Mouse (Mus musculus): Measurements from ENCODE around the gene 2210407C18Rik.

The 2210407C18Rik gene

GRCm38 (mm10) chr11:58615975-58616374 is at the start of gene 2210407C18Rik:
Gene 2210407C18Rik, minus strand, starts transcription at chr11:58616075.
- DNase-seq (ENCODE audit: low read depth, low spot score), result no peak

- DNase-seq (ENCODE audit: low read depth, low spot score), result no peak
Measured at GRCm38 (mm10) chr11:58658596-58658995, 42.7 kb upstream of the 2210407C18Rik start, which contains the start of gene Olfr322. Gene Olfr322, plus strand, starts transcription at chr11:58658782.

- no peak for DNase-seq (ENCODE audit: low read depth, low spot score)
Measured at GRCm38 (mm10) chr11:58655151-58655550, 39.3 kb upstream of the 2210407C18Rik start.

GRCm38 (mm10) chr11:58643350-58643749 is 27.5 kb upstream of the 2210407C18Rik start:
- DNase-seq (ENCODE audit: low read depth, low spot score), result peak; percentile 64

DNA sequence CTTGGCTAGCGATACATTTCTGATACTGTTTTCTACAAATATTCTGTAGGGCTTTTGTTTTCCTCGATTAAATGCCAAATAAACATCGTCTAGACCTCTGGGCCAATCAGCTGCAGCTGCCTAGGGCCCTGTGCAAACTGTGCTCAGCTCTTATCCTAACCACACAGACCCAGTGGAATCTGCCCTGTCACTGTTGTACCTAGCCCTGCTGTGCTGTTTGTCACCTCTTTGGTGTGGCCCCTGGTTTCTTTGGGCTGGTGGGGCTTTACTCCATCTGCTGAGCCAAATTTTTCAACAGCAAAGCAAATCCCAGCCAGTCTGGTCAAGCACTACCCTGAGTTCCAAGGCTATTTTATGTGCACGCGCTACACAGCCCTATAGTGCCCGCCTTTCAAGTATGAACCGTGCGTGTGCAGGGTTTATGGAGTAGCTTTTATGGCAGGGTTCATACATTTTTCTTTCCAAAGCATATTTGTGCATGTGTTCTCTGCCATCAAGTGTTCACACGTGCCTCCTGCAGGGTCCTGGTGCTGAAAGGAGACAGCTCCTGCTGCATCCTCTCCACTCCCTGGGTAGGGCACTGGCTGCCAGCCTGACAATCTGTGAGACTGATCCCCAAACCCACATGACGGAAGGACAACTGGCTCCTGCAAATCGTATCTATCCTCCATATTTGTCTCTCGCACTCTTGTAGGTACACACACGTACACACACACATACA is 25.9 kb upstream of the 2210407C18Rik start:
- no peak for DNase-seq (ENCODE audit: low read depth, low spot score)

- no peak for DNase-seq (ENCODE audit: low read depth, low spot score)
Measured at GRCm38 (mm10) chr11:58641057-58641456, 25.2 kb upstream of the 2210407C18Rik start.

- no peak for DNase-seq (ENCODE audit: low read depth, low spot score)
Measured at GRCm38 (mm10) chr11:58640272-58640867, 24.5 kb upstream of the 2210407C18Rik start, which contains the start of gene Trim58. Gene Trim58, plus strand, starts transcription at chr11:58640465.

DNA sequence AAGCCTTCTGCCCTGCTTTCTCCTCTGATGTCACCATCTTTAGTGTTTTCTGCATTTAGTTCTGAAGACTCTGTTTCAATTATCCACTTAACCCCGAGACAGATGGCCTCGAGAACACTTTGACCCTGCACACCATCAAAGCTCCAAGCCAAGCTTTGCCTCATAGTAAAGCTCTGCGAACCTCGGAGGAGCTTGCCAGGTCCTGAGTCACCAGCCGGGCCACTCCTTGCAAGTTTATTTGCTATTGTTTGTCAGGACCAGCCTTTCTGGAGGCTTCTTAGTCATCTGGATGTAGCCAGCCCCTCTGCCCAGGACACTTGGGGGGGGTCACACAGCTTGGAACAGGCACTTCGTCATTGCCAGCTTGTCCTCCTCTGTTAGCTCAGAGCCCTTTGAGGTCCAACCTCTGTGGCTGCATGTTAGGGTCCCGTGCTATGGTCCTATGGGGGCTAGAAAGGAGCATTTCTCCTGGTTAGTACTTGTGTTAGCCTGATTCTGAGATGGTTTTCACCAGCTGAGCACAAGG is 22.4 kb upstream of the 2210407C18Rik start:
- no peak for DNase-seq (ENCODE audit: low read depth, low spot score)

DNA sequence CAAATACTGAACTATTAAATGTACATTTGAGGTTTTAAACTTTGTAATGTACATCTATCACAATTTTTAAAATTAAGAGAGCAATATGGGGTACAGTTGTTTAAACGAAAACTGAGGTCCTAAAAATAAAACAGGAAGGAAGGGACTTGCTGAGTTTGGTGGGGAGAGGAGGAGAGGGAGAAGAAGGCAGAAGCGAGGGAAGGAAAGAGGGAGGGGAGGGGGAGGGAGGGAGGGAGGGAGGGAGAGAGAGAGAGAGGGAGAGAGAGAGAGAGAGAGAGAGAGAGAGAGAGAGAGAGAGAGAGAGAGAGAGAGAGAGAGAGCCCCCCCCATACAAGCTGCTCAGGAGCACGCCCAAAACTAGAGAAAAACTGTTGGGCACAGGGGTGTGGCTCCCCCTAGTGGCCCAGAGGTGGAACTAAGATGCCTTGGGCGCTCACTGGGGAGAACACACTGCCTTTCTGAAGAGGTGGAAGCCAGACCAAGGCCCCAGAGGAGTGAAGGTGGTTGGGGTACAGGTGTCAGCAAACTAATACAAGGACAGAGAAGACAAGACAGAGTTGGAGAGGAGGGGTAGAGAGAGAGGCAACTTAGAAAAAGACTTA is 20.6 kb upstream of the 2210407C18Rik start:
- peak; percentile 58 for DNase-seq (ENCODE audit: low read depth, low spot score)

DNA sequence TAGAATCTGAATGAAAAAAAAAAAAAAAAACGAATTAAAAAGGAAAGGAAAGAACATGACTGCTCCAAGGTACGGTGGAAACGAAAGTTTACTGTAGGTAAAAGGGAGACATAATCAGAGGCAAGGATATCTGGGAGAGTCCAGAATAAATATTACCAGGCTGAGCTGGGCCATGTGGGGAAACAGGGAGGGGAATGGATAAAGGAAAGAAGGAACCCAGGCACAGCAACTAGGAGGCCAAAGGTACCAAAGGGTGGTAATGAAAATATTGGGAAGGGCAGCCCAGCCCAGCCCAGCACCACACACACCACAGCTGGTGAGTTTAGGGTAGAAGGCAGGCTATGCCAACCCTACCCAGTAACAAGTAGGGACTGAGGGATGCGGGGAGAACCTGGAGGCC is 19.0 kb upstream of the 2210407C18Rik start:
- DNase-seq (ENCODE audit: low read depth, low spot score), result no peak

DNA sequence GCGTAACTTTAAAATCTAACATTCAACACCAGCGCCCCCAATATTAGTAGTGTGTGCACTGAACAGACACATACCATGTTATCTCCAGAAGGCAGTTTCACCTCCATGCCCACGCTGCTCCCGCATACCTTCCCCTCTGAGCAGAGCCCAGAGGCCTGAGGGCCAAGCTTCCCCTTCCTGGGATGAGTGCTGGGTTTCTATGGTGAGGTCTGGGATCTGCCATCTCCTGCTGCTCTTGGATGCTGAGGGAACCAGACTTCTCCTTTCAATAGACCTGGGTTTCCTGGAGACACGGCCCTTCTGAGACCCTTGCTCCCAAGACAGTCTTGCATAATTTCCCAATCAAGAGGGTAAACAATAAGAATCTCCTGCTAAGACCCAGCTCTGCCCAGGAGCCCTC is 14.5 kb upstream of the 2210407C18Rik start, which contains the start of gene Olfr323:
Gene Olfr323 (minus strand): TSS at position 101 of the 400 bp plus-strand sequence.
- DNase-seq (ENCODE audit: low read depth, low spot score), result no peak

- peak; percentile 27 for DNase-seq (ENCODE audit: low read depth, low spot score)
Measured at GRCm38 (mm10) chr11:58626146-58626545, 10.3 kb upstream of the 2210407C18Rik start.

DNA sequence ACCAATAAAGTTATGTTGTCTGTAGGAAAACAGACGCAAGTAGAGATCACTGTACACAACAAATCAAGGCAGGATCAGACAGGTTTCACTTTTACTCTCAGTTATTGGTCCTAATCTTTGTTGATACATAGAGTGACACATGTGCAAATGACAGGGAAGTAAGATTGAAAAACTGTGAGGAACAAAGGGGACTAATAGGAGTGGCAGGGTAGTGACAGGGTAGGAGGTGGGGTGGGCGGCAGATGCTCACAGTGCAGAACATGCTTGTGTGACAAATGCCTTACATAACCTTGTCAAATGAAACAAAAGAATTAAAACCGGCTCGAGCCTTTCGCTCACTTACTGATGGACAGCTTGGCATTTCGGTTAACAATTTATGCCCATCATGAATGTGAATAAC is 2.9 kb upstream of the 2210407C18Rik start:
- peak; percentile 47 for DNase-seq (ENCODE audit: low read depth, low spot score)

GRCm38 (mm10) chr11:58618369-58618768 is 2.5 kb upstream of the 2210407C18Rik start:
- DNase-seq (ENCODE audit: low read depth, low spot score), result no peak

DNA sequence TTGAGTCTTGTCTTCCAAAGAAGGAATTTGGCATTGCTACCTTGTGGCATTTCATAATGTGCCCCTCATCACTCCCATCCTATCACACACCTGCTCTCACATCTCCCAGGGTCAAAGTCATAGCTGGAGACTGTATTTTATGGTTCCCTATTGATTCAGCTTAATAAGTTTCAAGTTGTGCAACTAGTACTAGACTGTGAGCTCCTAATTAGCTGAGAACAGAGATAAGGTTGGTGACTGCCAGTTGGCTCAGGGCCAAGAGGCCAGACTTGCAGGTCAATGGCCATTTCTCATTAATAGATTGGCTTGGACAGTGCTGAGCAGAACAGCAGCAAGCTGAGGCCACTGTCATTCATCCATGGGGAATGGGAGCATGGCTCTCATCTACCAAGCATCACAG is 1.3 kb downstream of the 2210407C18Rik start:
- no peak for DNase-seq (ENCODE audit: low read depth, low spot score)

DNA sequence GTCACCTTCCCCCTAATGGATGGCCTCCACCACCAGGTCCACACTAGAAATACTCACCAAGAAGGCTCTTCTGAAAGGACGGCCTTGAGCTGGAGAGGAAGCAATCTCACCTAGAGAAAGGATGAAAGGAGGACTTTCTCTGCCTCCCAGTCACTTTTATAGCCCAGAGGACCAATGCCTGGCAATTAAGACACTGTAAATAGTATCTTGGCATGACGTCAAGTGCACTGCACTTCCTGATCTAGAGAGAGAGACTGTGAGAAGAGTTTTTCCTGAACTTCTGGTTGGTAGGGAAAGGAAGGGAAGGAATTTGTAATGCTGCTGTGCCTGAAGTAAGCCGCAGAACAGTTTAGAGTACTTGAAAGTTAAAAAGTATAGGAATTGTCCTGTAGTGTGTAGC is 2.5 kb downstream of the 2210407C18Rik start:
- DNase-seq (ENCODE audit: low read depth, low spot score), result no peak

DNA sequence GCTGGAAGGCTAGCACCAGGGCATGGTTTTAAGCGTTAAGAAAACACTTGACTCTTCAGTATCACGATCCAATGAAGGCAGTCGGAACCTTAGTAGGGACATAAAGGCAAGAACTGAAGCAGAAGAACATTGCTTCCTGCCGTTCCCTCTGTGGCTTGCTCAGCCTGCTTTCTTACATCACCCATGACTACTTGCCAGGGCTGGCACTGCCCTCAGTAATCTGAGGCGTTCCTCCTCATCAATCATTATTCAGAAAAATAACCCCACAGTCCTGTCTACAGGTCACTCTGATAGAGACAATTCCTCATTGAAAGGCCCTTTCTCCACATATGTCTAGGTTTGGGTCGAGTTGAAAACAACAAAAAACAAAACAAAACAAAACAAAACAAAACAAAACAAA is 8.8 kb downstream of the 2210407C18Rik start:
- no peak for DNase-seq (ENCODE audit: low read depth, low spot score)

GRCm38 (mm10) chr11:58606177-58606919 is 9.5 kb downstream of the 2210407C18Rik start:
- DNase-seq (ENCODE audit: low read depth, low spot score), result no peak

- DNase-seq (ENCODE audit: low read depth, low spot score), result no peak
Measured at GRCm38 (mm10) chr11:58605228-58605627, 10.6 kb downstream of the 2210407C18Rik start.

- no peak for DNase-seq (ENCODE audit: low read depth, low spot score)
Measured at GRCm38 (mm10) chr11:58604688-58605087, 11.2 kb downstream of the 2210407C18Rik start.

GRCm38 (mm10) chr11:58602800-58603560 is 12.9 kb downstream of the 2210407C18Rik start:
- no peak for DNase-seq (ENCODE audit: low read depth, low spot score)

Measured in brain, adult 2 months (tissue).